Mouse (Mus musculus) left cerebral cortex, postnatal 36 days (tissue): ENCODE data around the gene Gm49380. TPM values are rescaled to one million over a fixed set of nuclear protein-coding genes. Genes with fewer than 3 reads are reported as not detected.
A peak's percentile ranks its signal among the peaks of the same experiment; 100 is the strongest.

Experiments
- DNase-seq, 2 experiments: peaks; one replicate each; pipeline ENCODE4 v3.0.0; 2021 to 2022; ENCODE audit warnings: low spot score in 2 of 2, mixed read lengths in 1 of 2
- intact Hi-C: fragments of 180-260 bp; cut with DNase I; formaldehyde crosslinking; loops from one replicate; pipeline ENCODE4 v1.15.1; 2025
- total RNA-seq, 2 experiments: library from RNA; stranded (reverse); gene quantifications; 2 replicates each; pipeline ENCODE4 v1.2.3; 2021

Gm49380 gene
- total RNA-seq, 2 experiments from 2014 or later = 1.0 TPM; not detected in 1

DNA sequence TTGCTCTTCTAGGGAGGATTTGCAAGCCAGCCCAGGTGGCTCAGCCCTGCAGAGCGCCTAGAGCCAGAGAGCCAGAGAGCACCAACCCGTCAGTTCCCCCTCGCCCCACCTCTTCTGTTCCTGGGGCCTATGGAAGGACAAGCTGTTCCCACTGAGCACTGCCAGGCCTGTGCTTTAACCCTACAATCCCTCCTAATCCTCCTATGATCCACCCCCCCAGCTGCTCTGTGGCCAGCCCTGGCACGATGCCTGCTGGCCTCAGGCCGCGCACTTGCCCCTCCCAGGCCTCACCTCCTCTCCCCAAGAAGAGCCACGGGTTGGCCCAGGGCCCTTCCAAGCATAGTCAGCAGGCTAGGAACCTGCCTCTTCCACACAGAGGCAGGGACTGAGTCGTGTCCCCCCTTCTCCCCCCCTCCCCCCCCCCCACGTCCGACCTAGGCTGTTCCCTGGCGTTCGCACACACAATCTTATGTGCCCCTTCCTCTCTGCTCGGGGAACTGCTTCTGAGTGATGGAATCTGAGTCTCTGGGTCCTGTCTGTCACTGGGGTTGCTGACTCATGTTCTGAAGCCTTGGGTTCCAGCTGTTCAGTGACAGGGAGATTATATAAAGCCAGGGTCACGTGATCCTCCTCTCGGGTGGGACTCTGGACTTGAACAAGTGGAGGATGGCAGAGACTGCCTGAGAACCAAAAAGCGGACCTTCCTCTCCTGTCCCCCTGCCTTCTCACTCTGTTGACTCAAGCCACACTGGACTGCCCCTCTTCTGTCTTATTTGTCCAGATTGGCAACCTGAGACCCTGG lies 34.1 kb downstream of the Gm49380 start:
- intact Hi-C loops = no loop called here
- DNase-seq = peak in 1 of 2 experiments; percentile 65

GRCm38 (mm10) chr9:44078136-44078797 lies 35.0 kb downstream of the Gm49380 start:
- no peak for DNase-seq
- intact Hi-C loops = no loop called here

- DNase-seq = no peak
- intact Hi-C loops = no loop called here
These were observed 35.9 kb downstream of the Gm49380 start for GRCm38 (mm10) chr9:44077266-44077910.

- peak in 1 of 2 experiments; percentile 48 for DNase-seq
- intact Hi-C loops = no loop called here
These were observed 36.6 kb downstream of the Gm49380 start for GRCm38 (mm10) chr9:44076764-44077120.

DNA sequence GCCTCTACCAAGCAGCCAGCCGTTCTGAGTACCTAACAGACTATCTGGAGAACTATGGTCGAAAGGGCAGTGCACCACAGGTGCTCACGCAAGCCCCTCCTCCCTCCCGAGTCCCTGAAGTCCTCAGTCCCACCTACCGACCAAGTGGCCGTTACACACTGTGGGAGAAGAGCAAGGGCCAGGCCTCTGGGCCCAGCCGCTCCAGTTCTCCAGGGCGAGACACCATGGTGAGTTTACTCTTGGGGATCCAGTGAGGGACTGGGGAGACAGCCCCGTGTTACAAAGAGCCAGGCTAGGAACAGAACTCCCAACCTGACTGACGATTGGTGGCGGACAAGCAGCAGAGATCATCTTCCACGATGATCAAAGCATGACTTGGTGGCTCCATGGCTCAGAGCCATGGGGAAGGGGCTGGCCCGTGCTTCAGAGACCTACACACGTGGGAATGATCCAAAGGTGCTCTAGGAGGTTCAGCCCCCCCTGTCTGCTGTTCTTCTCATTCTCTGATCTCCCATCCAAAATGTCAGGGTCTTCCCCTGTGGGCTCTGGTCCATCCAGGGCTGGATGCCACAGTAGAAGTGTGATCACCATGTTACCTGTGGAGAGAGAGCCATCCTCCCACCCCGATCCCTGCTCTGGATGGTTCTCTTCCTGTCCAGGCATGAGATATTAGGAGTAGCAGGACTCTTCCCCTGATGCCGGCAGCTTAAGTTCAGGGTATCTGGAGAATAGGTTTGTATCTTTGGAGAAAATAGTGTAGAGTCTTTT lies 37.1 kb downstream of the Gm49380 start:
- intact Hi-C loops = no loop called here
- DNase-seq = no peak

DNA sequence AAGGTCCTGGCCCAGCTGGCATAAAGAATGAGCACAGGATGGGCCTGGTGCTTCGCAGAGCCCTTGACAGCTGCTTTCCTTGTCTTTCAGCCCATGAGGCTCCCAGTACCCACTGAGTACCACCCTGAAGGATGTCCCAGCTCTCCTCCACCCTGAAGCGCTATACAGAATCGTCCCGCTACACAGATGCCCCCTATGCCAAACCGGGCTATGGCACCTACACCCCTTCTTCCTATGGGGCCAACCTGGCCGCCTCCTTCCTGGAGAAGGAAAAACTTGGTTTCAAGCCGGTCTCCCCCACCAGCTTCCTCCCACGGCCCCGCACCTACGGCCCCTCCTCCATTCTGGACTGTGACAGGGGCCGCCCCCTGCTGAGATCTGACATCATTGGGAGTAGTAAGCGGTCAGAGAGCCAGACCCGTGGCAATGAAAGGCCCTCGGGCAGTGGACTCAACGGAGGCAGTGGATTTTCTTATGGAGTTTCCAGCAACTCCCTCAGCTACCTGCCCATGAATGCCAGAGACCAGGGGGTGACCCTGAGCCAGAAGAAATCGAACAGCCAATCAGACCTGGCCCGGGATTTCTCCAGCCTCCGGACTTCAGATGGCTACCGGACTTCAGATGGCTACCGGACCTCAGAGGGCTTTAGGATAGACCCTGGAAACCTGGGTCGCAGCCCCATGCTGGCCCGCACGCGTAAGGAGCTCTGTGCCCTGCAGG lies 37.9 kb downstream of the Gm49380 start:
- DNase-seq = no peak

DNA sequence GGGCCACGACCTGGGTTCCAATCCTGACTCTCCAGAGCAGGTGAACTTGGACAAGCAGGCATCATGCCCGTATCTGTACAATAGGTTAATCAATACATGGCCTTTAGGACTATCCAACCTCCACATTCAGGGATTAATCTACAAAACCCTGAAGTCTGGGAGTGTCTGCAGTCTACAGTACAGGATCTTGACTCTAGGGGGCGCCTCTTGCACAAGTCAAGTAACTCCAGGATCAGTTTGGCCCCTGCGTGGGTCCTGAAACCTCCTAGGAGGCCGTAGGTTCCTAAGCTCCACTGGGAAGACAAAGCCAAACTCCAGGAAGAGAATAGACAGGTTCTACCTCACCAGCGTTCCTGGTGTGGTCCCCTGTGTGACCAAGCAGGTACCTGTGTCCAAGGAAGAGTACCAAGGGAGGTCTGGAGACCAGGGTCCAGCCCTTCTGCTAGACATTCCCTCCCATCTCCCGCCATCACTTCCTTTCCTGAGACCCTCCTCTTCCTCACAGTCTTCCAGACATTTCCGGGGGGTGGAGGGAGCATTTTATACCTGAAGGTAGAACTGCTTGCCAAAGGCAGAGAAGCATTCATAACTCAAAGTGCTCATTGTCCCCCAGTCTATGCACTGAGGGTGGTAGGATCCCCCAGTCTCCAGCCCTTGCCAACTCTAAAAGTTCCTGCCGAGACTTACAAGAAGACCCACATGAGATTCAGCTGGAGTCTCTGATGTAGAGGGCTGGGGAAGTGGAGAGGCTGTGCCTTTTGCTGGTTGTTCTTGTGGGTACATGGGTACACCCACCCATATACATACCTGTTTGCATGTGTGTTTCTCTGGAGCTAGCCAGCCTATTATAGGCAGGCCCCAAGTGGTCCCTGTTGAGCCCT lies 38.7 kb downstream of the Gm49380 start:
- peak in 1 of 2 experiments; percentile 18 for DNase-seq
- intact Hi-C loops = no loop called here

More for the DNA sequence above, 37.9 kb downstream of the Gm49380 start:
- intact Hi-C loops = no loop called here

DNA sequence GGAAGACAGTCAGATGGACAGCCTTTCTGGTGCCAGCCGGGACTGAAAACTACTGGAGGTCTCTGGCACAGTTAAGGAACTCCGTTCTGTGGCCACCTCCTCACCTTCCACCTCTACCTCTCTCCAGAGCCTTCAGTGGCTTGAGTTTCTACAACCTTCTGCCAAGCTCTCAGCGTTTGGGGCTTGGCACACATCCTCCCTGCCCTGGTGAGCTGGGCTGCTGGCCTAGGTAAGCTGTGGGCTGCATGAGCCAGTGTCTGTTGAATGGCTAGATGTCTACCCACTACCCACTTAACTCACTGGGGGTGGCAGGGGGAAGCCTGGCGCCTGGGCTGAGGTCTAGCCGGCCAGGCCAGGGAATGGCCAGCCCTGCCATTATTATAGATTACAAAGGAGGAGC lies 40.2 kb downstream of the Gm49380 start:
- intact Hi-C loops = no loop called here
- DNase-seq = peak in 1 of 2 experiments; percentile 7

DNA sequence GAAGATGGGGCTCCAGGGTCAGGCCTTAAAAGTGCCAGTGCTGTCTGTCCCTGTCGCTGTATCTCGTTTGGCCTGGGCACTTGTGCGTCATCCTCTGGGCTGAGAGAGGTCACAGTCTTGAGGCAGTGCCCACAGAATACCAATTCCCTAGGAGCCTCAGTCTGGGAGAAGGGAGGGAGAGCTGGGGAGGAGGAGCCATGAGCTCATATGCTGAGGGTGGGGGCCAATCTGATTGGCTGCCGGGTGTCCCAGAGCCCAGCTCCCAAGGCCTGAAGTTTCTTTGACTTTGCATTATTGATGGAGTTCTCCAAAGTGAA lies 40.7 kb downstream of the Gm49380 start:
- peak in 1 of 2 experiments; percentile 22 for DNase-seq
- intact Hi-C loops = no loop called here

GRCm38 (mm10) chr9:44071914-44072598 lies 41.2 kb downstream of the Gm49380 start:
- intact Hi-C loops = no loop called here
- DNase-seq = peak in 1 of 2 experiments; percentile 38

DNA sequence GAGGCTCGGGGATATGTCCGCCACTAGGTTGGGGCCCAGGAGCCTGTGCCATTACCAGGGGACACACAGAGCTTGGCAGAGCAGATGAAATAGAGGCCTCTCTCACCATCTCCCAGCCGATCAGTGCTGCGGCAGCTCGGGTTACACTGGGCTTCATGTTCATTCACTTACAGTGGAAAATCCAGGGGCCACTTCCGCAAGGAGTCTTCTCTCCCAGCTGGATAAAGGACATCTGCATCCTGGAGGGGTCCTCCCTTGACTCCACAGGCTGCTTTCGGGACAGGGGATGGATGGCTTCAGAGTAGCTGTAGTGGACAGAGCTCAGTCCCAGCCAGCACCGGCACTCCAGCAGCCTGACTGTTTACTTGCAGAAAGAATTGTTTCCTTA lies 42.5 kb downstream of the Gm49380 start:
- no peak for DNase-seq
- intact Hi-C loops = no loop called here

GRCm38 (mm10) chr9:44070113-44070843 lies 43.0 kb downstream of the Gm49380 start:
- no peak for DNase-seq
- intact Hi-C loops = no loop called here

GRCm38 (mm10) chr9:44069252-44069651 lies 44.0 kb downstream of the Gm49380 start:
- no peak for DNase-seq
- intact Hi-C loops = no loop called here

DNA sequence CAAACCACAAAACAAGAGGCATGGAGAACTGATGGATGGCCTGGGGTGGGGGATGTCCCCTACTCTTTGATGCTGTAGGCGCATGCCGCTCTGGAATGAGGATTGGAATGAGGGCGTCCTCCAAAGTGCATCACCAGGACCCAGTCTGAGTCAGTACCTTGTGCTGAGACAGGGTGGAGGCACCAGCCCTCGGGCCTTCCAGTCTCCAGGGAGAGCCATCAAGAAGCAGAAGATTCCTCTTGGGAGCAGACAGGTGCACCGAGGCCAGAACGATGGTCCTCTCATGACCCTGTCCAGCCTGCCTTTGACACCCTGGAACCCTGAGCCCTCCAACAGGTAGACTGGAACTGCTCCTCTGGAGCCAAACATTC lies 45.4 kb downstream of the Gm49380 start:
- intact Hi-C loops = loop anchor here (2.0 kb wide), 2 partner anchors 17 to 25 kb away; partner anchors contain the start of gene Thy1
- DNase-seq = no peak

GRCm38 (mm10) chr9:44067241-44067959 lies 45.9 kb downstream of the Gm49380 start:
- intact Hi-C loops = loop anchor here (2.0 kb wide), 2 partner anchors 17 to 25 kb away; partner anchors contain the start of gene Thy1

DNA sequence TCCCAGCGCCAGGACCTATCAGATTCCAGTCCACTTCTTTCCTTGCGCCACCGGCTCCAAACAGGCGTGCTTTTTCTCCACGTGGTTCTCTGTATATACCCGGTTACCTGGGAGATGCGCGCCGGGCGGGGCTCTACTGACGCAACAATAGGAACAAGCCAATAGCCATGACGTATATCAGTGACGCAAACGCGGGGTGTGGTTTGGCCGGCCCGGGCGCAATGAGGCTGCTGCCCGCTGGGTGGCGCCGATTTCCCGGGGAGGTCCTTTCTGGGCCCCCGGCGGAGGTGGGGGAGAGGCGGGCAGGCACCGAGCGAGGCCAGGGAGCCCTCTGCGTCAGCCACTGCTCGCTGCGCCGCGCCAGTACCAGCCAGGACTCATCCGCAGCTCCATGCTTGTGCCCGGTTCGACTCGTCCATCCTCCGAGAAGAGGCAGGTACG lies 46.5 kb downstream of the Gm49380 start, which contains the start of gene Usp2:
Usp2 (plus strand) TSS at position 237 of the 441 bp plus-strand sequence.
- peak; percentile 100 for DNase-seq
- intact Hi-C loops = loop anchor here (2.0 kb wide), 2 partner anchors 18 to 24 kb away; partner anchors contain the start of gene Thy1

More at GRCm38 (mm10) chr9:44067241-44067959, 45.9 kb downstream of the Gm49380 start:
- DNase-seq = peak in 1 of 2 experiments; percentile 49
